Mouse (Mus musculus) kidney, adult 2 months (tissue): ENCODE measurements around the gene Erbb4.

Source experiments
- CTCF ChIP-seq: fragments of 200-500 bp; conservative IDR thresholded peaks from 2 replicates; pipeline ENCODE4 v1.5.1; 2011; ENCODE audit warnings: low read depth, mild to moderate bottlenecking, control low read depth, low read length, moderate library complexity, mixed read lengths; ENCODE audit not compliant: insufficient read depth, insufficient read length
- POLR2A ChIP-seq: fragments of 200-500 bp; IDR thresholded peaks from one replicate; pipeline ENCODE4 v1.6.1; 2011; ENCODE audit warnings: low read depth, low read length, control low read depth

- TF ChIP-seq CTCF (no peak), POLR2A (no peak)
These were observed 641.4 kb downstream of the Erbb4 start for GRCm38 (mm10) chr1:68466390-68466960.
